Mouse (Mus musculus) MEL (cell line): ENCODE data around the gene L3mbtl4. TPM values are rescaled to one million over a fixed set of nuclear protein-coding genes. Genes with fewer than 3 reads are reported as not detected.

ENCODE experiments used
- DNase-seq: peaks from one replicate; pipeline ENCODE4 v3.0.0; 2011; ENCODE audit warnings: low read depth, low spot score
- H3K27ac ChIP-seq: 2 replicates; pipeline ENCODE4 v1.5.1; 2012; ENCODE audit warnings: low read depth, mild to moderate bottlenecking, control low read depth, low read length, moderate library complexity; ENCODE audit not compliant: control insufficient read depth
- H3K27me3 ChIP-seq, 2 experiments: fragments of 150-350 bp in 1 of 2; sonication (generic) in 1 of 2; 2 replicates each; pipeline ENCODE4 v1.6.1; 2012; ENCODE audit warnings: low read length in 2 of 2, mild to moderate bottlenecking in 2 of 2, improper control_type of control experiment in 1 of 2, moderate library complexity in 1 of 2; ENCODE audit not compliant: insufficient read depth in 2 of 2, control insufficient read depth in 1 of 2
- H3K36me3 ChIP-seq, 2 experiments: 2 replicates each; pipeline ENCODE4 v1.6.1; 2012 to 2014; ENCODE audit warnings: low read length in 2 of 2, improper control_type of control experiment in 1 of 2, inconsistent platforms in 1 of 2, mild to moderate bottlenecking in 1 of 2; ENCODE audit not compliant: insufficient read depth in 2 of 2, control insufficient read depth in 1 of 2
- H3K4me1 ChIP-seq, 2 experiments: fragments of 150-350 bp in 1 of 2; sonication (generic) in 1 of 2; 2 replicates each; pipeline ENCODE4 v1.6.1; 2012; ENCODE audit warnings: low read length in 2 of 2, improper control_type of control experiment in 1 of 2, mild to moderate bottlenecking in 1 of 2; ENCODE audit not compliant: insufficient read depth in 2 of 2, control insufficient read depth in 1 of 2
- H3K4me3 ChIP-seq, 2 experiments: fragments of 150-350 bp in 1 of 2; sonication (generic) in 1 of 2; 2 replicates each; pipeline ENCODE4 v1.5.1; 2012; ENCODE audit warnings: low read depth in 2 of 2, low read length in 2 of 2, mild to moderate bottlenecking in 2 of 2, moderate library complexity in 2 of 2, control low read depth in 1 of 2, improper control_type of control experiment in 1 of 2; ENCODE audit not compliant: control insufficient read depth in 1 of 2, insufficient read depth in 1 of 2
- H3K79me2 ChIP-seq: 2 replicates; pipeline ENCODE4 v1.6.1; 2012; ENCODE audit warnings: mild to moderate bottlenecking, low read length, moderate library complexity; ENCODE audit not compliant: control insufficient read depth, poor library complexity, insufficient read depth
- H3K9ac ChIP-seq: 2 replicates; pipeline ENCODE4 v1.6.1; 2012; ENCODE audit warnings: low read depth, mild to moderate bottlenecking, control low read depth, low read length, moderate library complexity; ENCODE audit not compliant: control insufficient read depth, poor library complexity, severe bottlenecking
- H3K9me3 ChIP-seq: fragments of 150-350 bp; sonication (generic); replicated peaks from 2 replicates; pipeline ENCODE4 v1.6.1; 2012; ENCODE audit warnings: mild to moderate bottlenecking, low read length, improper control_type of control experiment, moderate library complexity; ENCODE audit not compliant: insufficient read depth
- CHD2 ChIP-seq: IDR thresholded peaks from 2 replicates; pipeline ENCODE4 v1.6.1; 2011; ENCODE audit warnings: low read length, improper control_type of control experiment
- CTCF ChIP-seq, 3 experiments: IDR thresholded peaks in 2 of 3; conservative IDR thresholded peaks in 1 of 3; 2 replicates each; pipeline ENCODE4 v1.5.1; 2011 to 2012; ENCODE audit warnings: low read length in 3 of 3, low read depth in 2 of 3, mild to moderate bottlenecking in 2 of 3, improper control_type of control experiment in 1 of 3, inconsistent platforms in 1 of 3, mixed read lengths in 1 of 3, moderate library complexity in 1 of 3; ENCODE audit not compliant: control insufficient read depth in 1 of 3, insufficient read depth in 1 of 3, poor library complexity in 1 of 3, severe bottlenecking in 1 of 3
- E2F4 ChIP-seq: IDR thresholded peaks from 2 replicates; pipeline ENCODE4 v1.6.1; 2011; ENCODE audit warnings: low read depth, low read length, improper control_type of control experiment, borderline replicate concordance
- ETS1 ChIP-seq: IDR thresholded peaks from 2 replicates; pipeline ENCODE4 v1.6.1; 2012; ENCODE audit warnings: low read depth, mild to moderate bottlenecking, inconsistent platforms, low read length, improper control_type of control experiment, moderate library complexity
- HCFC1 ChIP-seq: IDR thresholded peaks from 2 replicates; pipeline ENCODE4 v1.6.1; 2012; ENCODE audit warnings: low read depth, mild to moderate bottlenecking, inconsistent platforms, low read length, improper control_type of control experiment, moderate library complexity
- JUND ChIP-seq: IDR thresholded peaks from 2 replicates; pipeline ENCODE4 v1.6.1; 2011; ENCODE audit warnings: low read depth, mild to moderate bottlenecking, improper control_type of control experiment, low read length
- MAFK ChIP-seq: IDR thresholded peaks from 2 replicates; pipeline ENCODE4 v1.6.1; 2011; ENCODE audit warnings: low read depth, mild to moderate bottlenecking, low read length, improper control_type of control experiment, borderline replicate concordance
- MAX ChIP-seq: IDR thresholded peaks from 2 replicates; pipeline ENCODE4 v1.6.1; 2011; ENCODE audit warnings: low read length, improper control_type of control experiment
- MXI1 ChIP-seq: IDR thresholded peaks from 2 replicates; pipeline ENCODE4 v1.6.1; 2011; ENCODE audit warnings: mild to moderate bottlenecking, low read depth, low read length, improper control_type of control experiment
- MYB ChIP-seq: IDR thresholded peaks from 2 replicates; pipeline ENCODE4 v1.6.1; 2011; ENCODE audit warnings: mild to moderate bottlenecking, low read depth, low read length, improper control_type of control experiment
- NELFE ChIP-seq: IDR thresholded peaks from 2 replicates; pipeline ENCODE4 v1.6.1; 2011; ENCODE audit warnings: low read depth, low read length, improper control_type of control experiment
- NRF1 ChIP-seq: IDR thresholded peaks from 2 replicates; pipeline ENCODE4 v1.6.1; 2014; ENCODE audit warnings: low read depth, mild to moderate bottlenecking, inconsistent platforms, low read length, improper control_type of control experiment, moderate library complexity; ENCODE audit not compliant: poor library complexity, insufficient read depth, severe bottlenecking
- POLR2AphosphoS2 ChIP-seq: IDR thresholded peaks from 2 replicates; pipeline ENCODE4 v1.6.1; 2011; ENCODE audit warnings: low read length, improper control_type of control experiment
- POLR2AphosphoS5 ChIP-seq: IDR thresholded peaks from 2 replicates; pipeline ENCODE4 v1.6.1; 2012; ENCODE audit warnings: low read depth, borderline replicate concordance, mild to moderate bottlenecking, inconsistent platforms, low read length, moderate library complexity, mixed read lengths
- RAD21 ChIP-seq: IDR thresholded peaks from 2 replicates; pipeline ENCODE4 v1.6.1; 2011; ENCODE audit warnings: mild to moderate bottlenecking, low read depth, low read length, improper control_type of control experiment
- RCOR1 ChIP-seq: IDR thresholded peaks from 2 replicates; pipeline ENCODE4 v1.6.1; 2012; ENCODE audit warnings: low read depth, mild to moderate bottlenecking, inconsistent platforms, low read length, improper control_type of control experiment
- TAL1 ChIP-seq: IDR thresholded peaks from 2 replicates; pipeline ENCODE4 v1.6.1; 2012; ENCODE audit warnings: mild to moderate bottlenecking, inconsistent platforms, low read length, moderate library complexity, mixed read lengths
- ZKSCAN1 ChIP-seq: IDR thresholded peaks from 2 replicates; pipeline ENCODE4 v1.6.1; 2012; ENCODE audit warnings: low read depth, mild to moderate bottlenecking, inconsistent platforms, low read length, improper control_type of control experiment, moderate library complexity
- polyA plus RNA-seq, 2 experiments: library from polyadenylated mRNA; stranded (reverse) in 1 of 2; unstranded in 1 of 2; fragments of >175 nt in 1 of 2; fragments of >200 nt in 1 of 2; gene quantifications; 2 replicates each; pipeline versions ENCODE4 v1.2.1 to v1.2.4; 2012; ENCODE audit warnings: low replicate concordance in 2 of 2, low read depth in 1 of 2; ENCODE audit not compliant: insufficient read length in 2 of 2, insufficient read depth in 1 of 2, missing spikeins in 1 of 2
- total RNA-seq: library from RNA; depleted of rRNA; stranded (reverse); fragments of 300-350 nt; gene quantifications from 2 replicates; pipeline ENCODE4 v1.2.3, GENCODE M21; 2012

The L3mbtl4 gene
- total and polyA plus RNA-seq, 3 experiments = not detected

DNA sequence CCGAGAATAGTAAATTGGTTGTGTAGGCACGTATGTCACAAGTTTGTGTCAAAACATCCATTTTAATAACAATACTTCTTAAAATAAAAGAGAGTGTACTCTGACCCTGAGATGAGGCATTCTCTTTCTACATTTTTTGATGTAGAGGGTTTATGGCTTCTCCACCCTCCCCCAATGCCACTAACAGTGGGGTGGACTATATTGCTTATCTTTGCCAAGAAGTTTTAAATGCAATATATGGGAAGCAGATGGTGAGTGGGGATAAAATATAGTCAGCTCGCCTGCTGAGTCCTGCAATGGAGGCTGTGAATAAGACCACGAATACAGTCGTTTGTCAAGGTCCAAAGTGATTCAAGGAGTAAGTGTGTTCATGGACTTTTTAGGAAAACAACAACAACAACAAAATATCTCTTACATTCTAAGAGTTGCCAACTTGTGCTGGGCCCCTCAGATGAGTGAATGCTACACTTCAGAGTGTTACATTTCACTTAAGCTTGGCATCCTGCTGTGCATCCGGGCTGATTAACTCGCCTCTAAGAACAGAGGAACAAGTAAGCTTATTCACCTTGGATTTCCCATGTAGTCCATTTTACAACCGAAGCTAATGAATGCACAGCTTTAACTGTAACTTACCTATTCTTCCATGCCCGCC, 18.2 kb downstream of the L3mbtl4 start:
- no peak overlapping the region for H3K4me3 ChIP-seq
- no peak for TF ChIP-seq ETS1
- TF ChIP-seq ZKSCAN1 = no peak
- no peak for TF ChIP-seq JUND
- TF ChIP-seq POLR2AphosphoS5 = no peak
- no peak for TF ChIP-seq MXI1
- no peak for TF ChIP-seq CTCF (IDR thresholded peaks at IDR 0.05 in 2 of 3, conservative IDR thresholded peaks at IDR 0.05 in 1 of 3; ENCODE audit: control insufficient read depth in 1 of 3, insufficient read depth in 1 of 3, low read depth in 2 of 3, low read length in 3 of 3, poor library complexity in 1 of 3, severe bottlenecking in 1 of 3)
- TF ChIP-seq RAD21 = no peak
- TF ChIP-seq MYB = no peak
- TF ChIP-seq TAL1 = no peak
- TF ChIP-seq E2F4 = no peak
- no peak for TF ChIP-seq MAFK
- TF ChIP-seq NRF1 = no peak
- no peak for TF ChIP-seq NELFE
- no peak for TF ChIP-seq CHD2
- TF ChIP-seq, all 39 proteins: peak for 0
- Histone ChIP-seq H3K9ac (no peak overlapping the region), H3K27ac (no peak overlapping the region), H3K9me3 (no peaks in the 10 kb centered on the region), H3K79me2 (no peaks in the 10 kb centered on the region), H3K36me3 (no peaks in the 10 kb centered on the region), H3K27me3 (no peaks in the 10 kb centered on the region), H3K4me1 (no peaks in the 10 kb centered on the region)
- DNase-seq = no peak

DNA sequence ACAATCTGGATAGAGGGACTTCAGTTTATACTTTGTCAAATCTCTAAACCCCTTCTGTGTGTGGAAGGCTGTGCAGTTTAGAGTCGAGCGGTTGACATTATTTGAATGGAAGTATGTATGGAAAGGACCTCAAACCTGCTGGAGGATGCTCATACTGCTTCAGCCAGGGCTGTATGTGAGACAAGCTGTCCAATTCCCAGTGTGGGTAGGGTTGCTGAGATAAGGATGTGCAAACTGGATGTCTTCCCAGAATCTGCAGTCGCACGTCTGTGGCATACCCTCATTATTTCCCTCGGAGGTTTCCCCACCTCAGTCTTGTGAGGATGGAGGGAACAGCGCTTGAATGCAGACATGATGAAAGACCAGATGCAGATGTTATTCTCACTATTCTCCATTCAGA, 34.8 kb downstream of the L3mbtl4 start:
- no peaks in the 10 kb centered on the region for H3K9me3 ChIP-seq
- H3K4me1 ChIP-seq = no peaks in the 10 kb centered on the region
- TF ChIP-seq MAX = no peak
- no peak for TF ChIP-seq MYB
- TF ChIP-seq RAD21 = no peak
- no peak for TF ChIP-seq POLR2AphosphoS2
- TF ChIP-seq HCFC1 = no peak
- no peak for TF ChIP-seq RCOR1
- TF ChIP-seq, all 39 proteins: peak for 0
- Histone ChIP-seq H3K79me2 (no peaks in the 10 kb centered on the region), H3K9ac (no peak overlapping the region), H3K36me3 (no peaks in the 10 kb centered on the region), H3K4me3 (no peak overlapping the region), H3K27me3 (no peaks in the 10 kb centered on the region), H3K27ac (no peak overlapping the region)
- no peak for DNase-seq
